Mouse (Mus musculus) retina, adult 2 months (tissue): ENCODE data around the gene Clta.

Source experiments
- DNase-seq: peaks from one replicate; pipeline ENCODE4 v3.0.0-alpha.2; 2012; ENCODE audit warnings: low read depth, low spot score

Gene Clta

GRCm38 (mm10) chr4:43980236-43980635, 24.0 kb upstream of the Clta start:
- no peak for DNase-seq

- DNase-seq, result no peak
These were observed 23.4 kb upstream of the Clta start for GRCm38 (mm10) chr4:43980846-43981245.

- DNase-seq, result no peak
These were observed 23.0 kb upstream of the Clta start for GRCm38 (mm10) chr4:43981251-43981650.

GRCm38 (mm10) chr4:43982053-43982732, 22.1 kb upstream of the Clta start:
- peak; percentile 63 for DNase-seq

- DNase-seq, result no peak
These were observed 21.1 kb upstream of the Clta start, which contains the start of gene Ccin for GRCm38 (mm10) chr4:43983181-43983580. Gene Ccin, plus strand, starts transcription at chr4:43983483.

GRCm38 (mm10) chr4:43983756-43984155, 20.5 kb upstream of the Clta start:
- no peak for DNase-seq

GRCm38 (mm10) chr4:43984326-43984725, 19.9 kb upstream of the Clta start:
- DNase-seq, result no peak

- no peak for DNase-seq
These were observed 15.3 kb upstream of the Clta start for GRCm38 (mm10) chr4:43988976-43989375.

- no peak for DNase-seq
These were observed 11.2 kb upstream of the Clta start for GRCm38 (mm10) chr4:43993072-43993471.

GRCm38 (mm10) chr4:43994342-43994741, 9.9 kb upstream of the Clta start:
- no peak for DNase-seq

- no peak for DNase-seq
These were observed 630 bp upstream of the Clta start for GRCm38 (mm10) chr4:44003622-44004021.

GRCm38 (mm10) chr4:44004623-44005409, 564 bp downstream of the Clta start:
- no peak for DNase-seq

GRCm38 (mm10) chr4:44010176-44010575, 5.9 kb downstream of the Clta start:
- DNase-seq, result no peak

GRCm38 (mm10) chr4:44010893-44011292, 6.6 kb downstream of the Clta start:
- DNase-seq, result no peak

GRCm38 (mm10) chr4:44011799-44012198, 7.5 kb downstream of the Clta start:
- DNase-seq, result no peak

GRCm38 (mm10) chr4:44012376-44013367, 8.4 kb downstream of the Clta start:
- DNase-seq, result peak; percentile 86

- DNase-seq, result no peak
These were observed 9.3 kb downstream of the Clta start for GRCm38 (mm10) chr4:44013391-44014070.

GRCm38 (mm10) chr4:44016071-44016470, 11.8 kb downstream of the Clta start:
- DNase-seq, result no peak

- DNase-seq, result no peak
These were observed 12.5 kb downstream of the Clta start for GRCm38 (mm10) chr4:44016791-44017190.

- no peak for DNase-seq
These were observed 18.1 kb downstream of the Clta start for GRCm38 (mm10) chr4:44022323-44022722.

- no peak for DNase-seq
These were observed 18.5 kb downstream of the Clta start for GRCm38 (mm10) chr4:44022766-44023165.
